Mouse (Mus musculus) heart, embryonic 15.5 days (tissue): ENCODE data around the gene Armh1. TPM values are rescaled to one million over a fixed set of nuclear protein-coding genes. Genes with fewer than 3 reads are reported as not detected.

Source experiments
- ATAC-seq: fragments of 200-750 bp; cut with Nextera tagmentation; replicated peaks from 2 replicates; pipeline ENCODE4 v1.8.0; 2017; ENCODE audit warnings: low read depth, moderate TSS enrichment; ENCODE audit not compliant: insufficient number of reproducible peaks, insufficient read depth, low FRiP score
- H3K27ac ChIP-seq: fragments of 300-500 bp; sonication (generic); 2 replicates; pipeline ENCODE4 v1.5.1; 2015; ENCODE audit warnings: mild to moderate bottlenecking, inconsistent platforms
- H3K27me3 ChIP-seq: fragments of 300-500 bp; sonication (generic); 2 replicates; pipeline ENCODE4 v1.6.1; 2015; ENCODE audit warnings: inconsistent platforms
- H3K36me3 ChIP-seq: fragments of 300-500 bp; sonication (generic); 2 replicates; pipeline ENCODE4 v1.6.1; 2015; ENCODE audit warnings: mild to moderate bottlenecking, inconsistent platforms
- H3K4me1 ChIP-seq: fragments of 300-500 bp; sonication (generic); replicated peaks from 2 replicates; pipeline ENCODE4 v1.6.1; 2015; ENCODE audit warnings: inconsistent platforms
- H3K4me2 ChIP-seq: fragments of 300-500 bp; sonication (generic); 2 replicates; pipeline ENCODE4 v1.6.1; 2015; ENCODE audit warnings: inconsistent platforms, mild to moderate bottlenecking, moderate library complexity
- H3K4me3 ChIP-seq: fragments of 300-500 bp; sonication (generic); 2 replicates; pipeline ENCODE4 v1.5.1; 2015; ENCODE audit warnings: mild to moderate bottlenecking, inconsistent platforms
- H3K9ac ChIP-seq: fragments of 300-500 bp; sonication (generic); 2 replicates; pipeline ENCODE4 v1.6.1; 2015; ENCODE audit warnings: mild to moderate bottlenecking, inconsistent platforms
- H3K9me3 ChIP-seq: fragments of 300-500 bp; sonication (generic); replicated peaks from 2 replicates; pipeline ENCODE4 v1.6.1; 2016; ENCODE audit warnings: inconsistent platforms
- WGBS: fragments of 180-500 bp; shearing (Covaris S2); methylation state at CpG from one replicate; pipeline ENCODE4 v1.1.7; 2015; ENCODE audit warnings: mixed read lengths; 5-methylcytosine and 5-hydroxymethylcytosine counted together
- polyA plus RNA-seq: library from polyadenylated mRNA; unstranded; fragments of >200 nt; fragmentation: Nextera tagmentation; extraction: Ambion mirVana; gene quantifications from 2 replicates; pipeline ENCODE4 v1.2.1, GENCODE M21; 2015

The Armh1 gene
- polyA plus RNA-seq, 1 experiment from 2014 or later: 0.64 TPM

- H3K9me3 ChIP-seq: no peaks in the 10 kb centered on the region
- no peak overlapping the region for H3K27ac ChIP-seq
- no peak overlapping the region for H3K4me2 ChIP-seq
- H3K4me3 ChIP-seq: no peak overlapping the region
- WGBS: 72% methylated on average over 6 of the region's 6 CpGs
- no peak overlapping the region for H3K9ac ChIP-seq
- no peak for ATAC-seq
- H3K4me1 ChIP-seq: no peaks in the 10 kb centered on the region
- H3K36me3 ChIP-seq: no peaks in the 10 kb centered on the region
- no peaks in the 10 kb centered on the region for H3K27me3 ChIP-seq
Measured at GRCm38 (mm10) chr4:117240867-117241266, 11.1 kb downstream of the Armh1 start.

- Histone ChIP-seq H3K9ac (no peak overlapping the region), H3K27ac (no peak overlapping the region), H3K27me3 (no peaks in the 10 kb centered on the region), H3K36me3 (no peaks in the 10 kb centered on the region), H3K4me3 (no peak overlapping the region), H3K9me3 (no peaks in the 10 kb centered on the region), H3K4me1 (no peaks in the 10 kb centered on the region), H3K4me2 (no peak overlapping the region)
- no peak for ATAC-seq
- 42% methylated on average over 2 of the region's 2 CpGs for WGBS
Measured at GRCm38 (mm10) chr4:117239153-117239552, 12.8 kb downstream of the Armh1 start.

DNA sequence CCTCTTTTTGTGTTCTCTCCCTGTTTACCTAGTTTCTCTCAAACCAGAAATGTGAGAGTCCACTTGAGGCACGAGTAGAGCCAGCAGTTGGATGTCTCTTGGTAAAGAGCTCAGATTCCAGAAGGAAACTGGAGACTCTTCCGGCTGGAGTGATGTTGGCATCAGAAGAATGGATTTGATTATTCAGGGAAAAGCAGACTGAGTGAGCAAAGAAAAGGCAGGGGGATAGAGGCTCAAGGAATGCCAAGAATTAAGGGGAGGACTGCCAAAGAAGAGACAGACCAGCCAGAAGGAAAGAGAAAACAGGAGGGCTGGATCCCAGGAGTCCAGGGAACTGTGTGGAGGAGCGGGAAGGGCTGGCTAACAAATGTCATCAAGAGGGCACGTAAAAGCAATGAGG lies 16.1 kb downstream of the Armh1 start:
- Histone ChIP-seq H3K27ac (no peak overlapping the region), H3K4me3 (no peak overlapping the region), H3K9me3 (no peaks in the 10 kb centered on the region), H3K27me3 (no peaks in the 10 kb centered on the region), H3K36me3 (no peaks in the 10 kb centered on the region), H3K9ac (no peak overlapping the region), H3K4me2 (no peak overlapping the region), H3K4me1 (no peaks in the 10 kb centered on the region)
- 49% methylated on average over 4 of the region's 4 CpGs for WGBS
- ATAC-seq: no peak

GRCm38 (mm10) chr4:117234166-117234741 lies 17.7 kb downstream of the Armh1 start:
- no peak overlapping the region for H3K9ac ChIP-seq
- H3K36me3 ChIP-seq: no peaks in the 10 kb centered on the region
- H3K9me3 ChIP-seq: no peaks in the 10 kb centered on the region
- H3K27ac ChIP-seq: no peak overlapping the region
- no peak for ATAC-seq
- H3K27me3 ChIP-seq: 0 out of 2 replicates have a peak, but pooled peaks cover 3% of the 10 kb centered on the region
- H3K4me1 ChIP-seq: peaks cover 5% of the 10 kb centered on the region; the same call in 1 of the 2 replicates
- no peak overlapping the region for H3K4me3 ChIP-seq
- 69% methylated on average over 7 of the region's 7 CpGs for WGBS
- no peak overlapping the region for H3K4me2 ChIP-seq

- Histone ChIP-seq H3K27ac (no peak overlapping the region), H3K4me3 (no peak overlapping the region), H3K36me3 (no peaks in the 10 kb centered on the region), H3K27me3 (0 out of 2 replicates have a peak, but pooled peaks cover 3% of the 10 kb centered on the region), H3K9ac (no peak overlapping the region), H3K4me1 (peaks cover 5% of the 10 kb centered on the region; the same call in 1 of the 2 replicates), H3K4me2 (no peak overlapping the region), H3K9me3 (no peaks in the 10 kb centered on the region)
- ATAC-seq: no peak
- 96% methylated on average over 2 of the region's 2 CpGs for WGBS
Measured at GRCm38 (mm10) chr4:117231208-117231607, 20.7 kb downstream of the Armh1 start.

GRCm38 (mm10) chr4:117230331-117230730 lies 21.6 kb downstream of the Armh1 start:
- peaks cover 5% of the 10 kb centered on the region; the same call in 1 of the 2 replicates for H3K4me1 ChIP-seq
- no peak overlapping the region for H3K4me3 ChIP-seq
- H3K36me3 ChIP-seq: no peaks in the 10 kb centered on the region
- 50% methylated on average over 10 of the region's 10 CpGs for WGBS
- 0 out of 2 replicates have a peak, but pooled peaks cover 3% of the 10 kb centered on the region for H3K27me3 ChIP-seq
- H3K4me2 ChIP-seq: no peak overlapping the region
- H3K9ac ChIP-seq: no peak overlapping the region
- H3K9me3 ChIP-seq: no peaks in the 10 kb centered on the region
- no peak for ATAC-seq
- no peak overlapping the region for H3K27ac ChIP-seq

DNA sequence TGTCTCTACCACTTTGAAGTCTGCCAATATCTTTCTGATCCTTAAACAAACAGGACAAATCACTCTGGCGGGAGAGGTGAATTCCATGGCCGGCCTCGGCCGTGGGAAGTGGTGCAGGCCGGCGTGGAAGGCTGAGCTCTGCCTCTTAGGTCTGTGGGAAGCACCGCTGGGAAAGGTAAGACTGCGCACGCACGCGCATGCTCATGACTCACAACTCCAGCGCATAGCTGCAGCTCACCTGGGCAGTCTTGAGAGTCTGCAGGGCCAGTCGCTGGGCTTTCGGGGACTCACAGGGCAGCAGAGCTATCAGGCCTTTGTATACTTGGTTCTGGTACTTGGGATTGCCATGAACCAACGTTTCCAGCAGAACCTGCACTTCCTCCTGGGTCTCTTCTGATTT lies 22.3 kb downstream of the Armh1 start:
- no peak overlapping the region for H3K9ac ChIP-seq
- H3K36me3 ChIP-seq: no peaks in the 10 kb centered on the region
- ATAC-seq: no peak
- WGBS: 52% methylated on average over 15 of the region's 15 CpGs
- no peak overlapping the region for H3K4me2 ChIP-seq
- H3K9me3 ChIP-seq: no peaks in the 10 kb centered on the region
- H3K27ac ChIP-seq: no peak overlapping the region
- no peak overlapping the region for H3K4me3 ChIP-seq
- H3K27me3 ChIP-seq: 0 out of 2 replicates have a peak, but pooled peaks cover 3% of the 10 kb centered on the region
- peaks cover 5% of the 10 kb centered on the region for H3K4me1 ChIP-seq

DNA sequence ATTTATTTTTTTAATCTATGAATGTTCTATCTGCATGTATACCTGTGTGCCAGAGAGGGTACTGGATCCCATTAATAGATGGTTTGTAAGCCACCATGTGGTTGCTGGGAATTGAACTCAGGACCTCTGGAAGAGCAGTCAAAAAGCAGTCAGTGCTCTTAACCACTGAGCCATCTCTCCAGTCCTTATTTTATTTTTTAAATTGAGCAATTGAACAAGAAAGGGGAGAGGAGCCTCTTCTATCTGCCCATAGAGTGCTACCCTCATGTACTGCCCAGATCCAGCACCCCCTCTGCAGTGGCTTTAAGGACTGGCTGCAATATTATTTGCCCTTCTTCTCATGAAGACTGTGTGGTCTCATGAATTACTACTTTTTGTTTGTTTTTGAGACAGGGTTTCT lies 26.7 kb downstream of the Armh1 start:
- Histone ChIP-seq H3K27ac (no peak overlapping the region), H3K9ac (no peak overlapping the region), H3K4me3 (no peak overlapping the region), H3K9me3 (no peaks in the 10 kb centered on the region), H3K4me2 (no peak overlapping the region), H3K4me1 (peaks cover 10% of the 10 kb centered on the region), H3K27me3 (0 out of 2 replicates have a peak, but pooled peaks cover 3% of the 10 kb centered on the region), H3K36me3 (no peaks in the 10 kb centered on the region)
- ATAC-seq: no peak

GRCm38 (mm10) chr4:117224122-117224521 lies 27.8 kb downstream of the Armh1 start:
- H3K4me1 ChIP-seq: peaks cover 5% of the 10 kb centered on the region; the same call in 1 of the 2 replicates

DNA sequence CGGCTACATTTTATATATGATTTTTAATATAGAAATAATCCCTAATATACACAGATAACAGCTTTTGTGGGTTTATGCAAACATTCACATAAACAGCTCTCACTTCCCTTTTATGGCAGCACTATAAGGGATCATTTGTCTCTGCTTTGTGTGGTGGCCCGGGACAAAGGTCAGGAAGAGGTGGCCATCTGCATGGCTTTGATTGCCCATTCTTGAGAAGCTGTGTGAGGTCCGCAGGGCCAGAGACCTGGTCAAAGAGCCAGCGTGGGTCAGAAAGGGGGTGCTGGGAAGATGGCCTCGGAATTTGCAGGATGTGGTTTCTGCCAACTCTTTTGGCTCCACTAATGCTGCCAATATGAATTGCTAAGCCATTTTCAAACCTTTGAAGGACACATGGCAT lies 28.9 kb downstream of the Armh1 start:
- no peak overlapping the region for H3K9ac ChIP-seq
- ATAC-seq: no peak
- H3K27me3 ChIP-seq: no peaks in the 10 kb centered on the region
- no peak overlapping the region for H3K4me3 ChIP-seq
- no peaks in the 10 kb centered on the region for H3K9me3 ChIP-seq
- H3K4me2 ChIP-seq: no peak overlapping the region
- H3K36me3 ChIP-seq: no peaks in the 10 kb centered on the region
- WGBS: 64% methylated on average over 5 of the region's 5 CpGs
- peaks cover 13% of the 10 kb centered on the region for H3K4me1 ChIP-seq
- H3K27ac ChIP-seq: no peak overlapping the region

More at GRCm38 (mm10) chr4:117224122-117224521, 27.8 kb downstream of the Armh1 start:
- H3K9ac ChIP-seq: no peak overlapping the region
- no peaks in the 10 kb centered on the region for H3K27me3 ChIP-seq
- H3K27ac ChIP-seq: no peak overlapping the region
- no peak for ATAC-seq
- WGBS: 65% methylated on average over 8 of the region's 8 CpGs
- no peaks in the 10 kb centered on the region for H3K36me3 ChIP-seq
- H3K4me2 ChIP-seq: no peak overlapping the region
- H3K4me3 ChIP-seq: no peak overlapping the region
- no peaks in the 10 kb centered on the region for H3K9me3 ChIP-seq

DNA sequence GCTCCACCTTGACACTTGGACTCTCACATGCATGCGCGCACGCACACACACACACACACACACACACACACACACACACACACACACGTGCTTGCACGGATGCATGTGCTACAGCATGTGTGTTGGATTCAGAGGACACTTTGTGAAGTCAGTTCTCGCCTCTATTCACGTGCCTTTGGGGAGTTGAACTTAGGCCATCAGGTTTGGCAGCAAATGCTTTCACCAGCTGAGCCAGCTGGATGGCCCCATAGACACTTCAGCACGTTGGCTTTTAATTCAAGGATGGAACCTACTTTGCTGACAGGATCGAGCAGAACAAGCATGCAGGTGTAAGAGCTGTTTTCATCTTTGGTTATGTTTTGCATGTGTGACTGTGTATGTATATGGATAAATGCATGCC lies 30.1 kb downstream of the Armh1 start:
- WGBS: 77% methylated on average over 9 of the region's 9 CpGs
- no peaks in the 10 kb centered on the region for H3K27me3 ChIP-seq
- no peaks in the 10 kb centered on the region for H3K36me3 ChIP-seq
- no peaks in the 10 kb centered on the region for H3K9me3 ChIP-seq
- H3K27ac ChIP-seq: no peak overlapping the region
- no peak for ATAC-seq
- no peak overlapping the region for H3K4me3 ChIP-seq
- no peak overlapping the region for H3K4me2 ChIP-seq
- H3K9ac ChIP-seq: no peak overlapping the region
- peaks cover 13% of the 10 kb centered on the region for H3K4me1 ChIP-seq
